Mouse (Mus musculus) olfactory bulb, adult 2 months (tissue): Measurements from ENCODE around the gene Zswim1. TPM values are rescaled to one million over a fixed set of nuclear protein-coding genes. Genes with fewer than 3 reads are reported as not detected.
A peak's percentile ranks its signal among the peaks of the same experiment; 100 is the strongest.

ENCODE experiments used
- H3K27ac ChIP-seq: fragments of 200-500 bp; 2 replicates; pipeline ENCODE4 v1.5.1; 2012; ENCODE audit warnings: low read depth, low read length; ENCODE audit not compliant: insufficient read depth
- H3K4me1 ChIP-seq: fragments of 200-500 bp; 2 replicates; pipeline ENCODE4 v1.6.1; 2012; ENCODE audit warnings: low read length; ENCODE audit not compliant: control insufficient read depth, insufficient read depth
- H3K4me3 ChIP-seq: fragments of 200-500 bp; 2 replicates; pipeline ENCODE4 v1.5.1; 2012; ENCODE audit warnings: mild to moderate bottlenecking, low read depth, low read length, moderate library complexity; ENCODE audit not compliant: insufficient read depth
- CTCF ChIP-seq: fragments of 200-500 bp; IDR thresholded peaks from 2 replicates; pipeline ENCODE4 v1.5.1; 2012; ENCODE audit warnings: low read depth, mild to moderate bottlenecking, low read length, moderate library complexity; ENCODE audit not compliant: insufficient read depth
- POLR2A ChIP-seq: fragments of 200-500 bp; IDR thresholded peaks from 2 replicates; pipeline ENCODE4 v1.6.1; 2012; ENCODE audit warnings: mild to moderate bottlenecking, low read depth, low read length, moderate library complexity; ENCODE audit not compliant: insufficient read depth
- WGBS: fragments of 180-500 bp; shearing (Covaris S2); methylation state at CpG from one replicate; pipeline ENCODE4 v1.1.7; 2018; 5-methylcytosine and 5-hydroxymethylcytosine counted together
- polyA plus RNA-seq: library from polyadenylated mRNA; stranded (reverse); fragments of >200 nt; gene quantifications from 2 replicates; pipeline ENCODE4 v1.2.4, GENCODE M21; 2012; ENCODE audit warnings: low replicate concordance; ENCODE audit not compliant: missing spikeins, insufficient read depth, insufficient read length

Zswim1 gene
- polyA plus RNA-seq, 1 experiment = not detected

- WGBS = 89% methylated on average over 13 of the region's 13 CpGs
Measured at GRCm38 (mm10) chr2:164800252-164801004, 22.1 kb upstream of the Zswim1 start.

DNA sequence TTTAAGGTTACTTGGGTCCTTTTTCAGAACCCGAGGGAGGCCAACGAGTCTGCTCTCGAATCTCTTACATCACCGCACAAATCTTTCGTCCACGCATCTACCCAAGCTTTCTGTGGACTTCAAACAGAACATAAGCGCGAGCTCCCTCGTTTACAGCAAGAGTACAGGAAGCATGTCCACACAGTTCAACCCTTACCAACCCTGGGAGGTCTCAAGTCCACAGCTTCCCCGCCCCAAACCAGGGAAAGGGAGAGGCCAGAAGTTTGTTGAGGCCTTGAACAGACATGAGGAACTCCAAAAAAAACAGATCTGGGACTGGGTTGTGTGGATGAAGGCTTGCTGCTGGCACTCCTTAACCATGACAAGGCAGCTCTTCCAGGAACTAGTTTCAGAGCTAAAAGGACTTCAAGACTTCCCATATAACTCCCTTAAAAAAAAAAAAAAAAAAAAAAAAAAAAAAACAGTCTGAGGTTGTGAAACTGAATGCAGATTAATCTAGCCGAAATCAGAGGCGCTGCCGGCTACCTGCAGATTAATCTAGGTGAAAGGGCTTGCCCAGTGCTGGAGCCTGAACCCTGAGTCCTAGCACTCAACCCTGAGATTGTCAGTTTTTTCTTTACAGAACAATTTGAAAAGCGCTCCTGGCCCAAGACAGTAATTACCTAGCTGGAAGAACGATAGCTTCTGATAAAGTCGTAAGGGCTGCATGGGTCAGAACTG lies 19.1 kb upstream of the Zswim1 start:
- no peak overlapping the region for H3K27ac ChIP-seq
- WGBS = 83% methylated on average over 16 of the region's 16 CpGs
- 0 out of 2 replicates have a peak overlapping the region, but pooled peaks have one; percentile 6 for H3K4me3 ChIP-seq
- TF ChIP-seq CTCF (no peak), POLR2A (no peak)
- H3K4me1 ChIP-seq = peaks cover 16% of the 10 kb centered on the region

More at GRCm38 (mm10) chr2:164800252-164801004, 22.1 kb upstream of the Zswim1 start:
- TF ChIP-seq CTCF = no peak
- TF ChIP-seq POLR2A = no peak
- Histone ChIP-seq H3K27ac (no peak overlapping the region), H3K4me3 (no peak overlapping the region), H3K4me1 (peaks cover 13% of the 10 kb centered on the region)

- Histone ChIP-seq H3K27ac (no peak overlapping the region), H3K4me1 (peaks cover 16% of the 10 kb centered on the region), H3K4me3 (peak overlapping the region; percentile 74)
- 38% methylated on average over 1 of the region's 1 CpGs for WGBS
- TF ChIP-seq POLR2A (no peak), CTCF (no peak)
Measured at GRCm38 (mm10) chr2:164803921-164804313, 18.6 kb upstream of the Zswim1 start.

GRCm38 (mm10) chr2:164804533-164805331 lies 17.8 kb upstream of the Zswim1 start, which contains the start of the genes Acot8 and Zswim3:
Gene Acot8 (minus strand): TSS chr2:164804882.
Gene Zswim3 (plus strand): TSS chr2:164805098.
- Histone ChIP-seq H3K27ac (peak within 1 kb of the TSS; percentile 60), H3K4me1 (peaks cover 16% of the 10 kb centered on the region), H3K4me3 (peak within 1 kb of the TSS; percentile 82)
- TF ChIP-seq POLR2A (peak; percentile 86), CTCF (no peak)
- under 1% methylated on average over 47 of the region's 47 CpGs for WGBS

DNA sequence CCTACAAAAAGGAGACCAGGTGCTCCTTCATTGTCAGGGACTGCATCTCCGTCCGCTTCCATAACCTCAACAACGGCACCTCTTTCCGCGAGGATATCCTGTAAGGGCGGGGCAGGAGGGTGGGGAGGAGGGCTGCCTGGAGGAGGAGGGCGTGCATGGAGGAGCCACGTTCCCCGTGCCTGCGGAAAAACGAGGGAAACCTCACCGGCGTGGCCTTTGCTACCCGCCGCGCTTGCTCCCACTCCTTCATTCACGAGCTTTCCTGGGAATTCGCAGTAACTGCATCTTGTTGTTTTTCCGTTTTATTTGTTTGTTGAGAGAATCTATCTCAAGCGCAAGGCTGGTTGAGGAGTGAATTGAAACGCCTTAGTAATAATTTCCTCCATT lies 17.2 kb upstream of the Zswim1 start:
- WGBS = under 1% methylated on average over 21 of the region's 21 CpGs
- TF ChIP-seq CTCF (no peak), POLR2A (no peak)
- H3K4me1 ChIP-seq = peaks cover 16% of the 10 kb centered on the region
- peak overlapping the region; percentile 60; the same call in 1 of the 2 replicates for H3K27ac ChIP-seq
- H3K4me3 ChIP-seq = peak overlapping the region; percentile 82

GRCm38 (mm10) chr2:164806614-164807013 lies 15.9 kb upstream of the Zswim1 start:
- no peak for TF ChIP-seq CTCF
- TF ChIP-seq POLR2A = no peak
- Histone ChIP-seq H3K27ac (no peak overlapping the region), H3K4me1 (peaks cover 16% of the 10 kb centered on the region), H3K4me3 (no peak overlapping the region)
- 82% methylated on average over 7 of the region's 7 CpGs for WGBS

GRCm38 (mm10) chr2:164813557-164813956 lies 8.9 kb upstream of the Zswim1 start:
- WGBS = 68% methylated on average over 2 of the region's 2 CpGs
- Histone ChIP-seq H3K27ac (no peak overlapping the region), H3K4me1 (peaks cover 5% of the 10 kb centered on the region), H3K4me3 (no peak overlapping the region)
- TF ChIP-seq CTCF (no peak), POLR2A (no peak)

- Histone ChIP-seq H3K27ac (no peak overlapping the region), H3K4me1 (peaks cover 5% of the 10 kb centered on the region), H3K4me3 (no peak overlapping the region)
- WGBS = 91% methylated on average over 5 of the region's 5 CpGs
- no peak for TF ChIP-seq POLR2A
- no peak for TF ChIP-seq CTCF
Measured at GRCm38 (mm10) chr2:164815348-164815747, 7.1 kb upstream of the Zswim1 start.
